In genomic region chr11:33007366-33007765, GRCm38 (mm10) we compare ENCODE assay signal across 14 mouse cellular contexts.
"Had no signal": no experiment of that assay in that cellular context is flagged by ENCODE, and none has a peak within 500 bp of the region (broad histone marks: within the 10 kb centered on the region; RNA-seq: fewer than 3 reads in every experiment).

No protein-coding gene starts in this region.

- H3K27ac ChIP-seq: limb, embryonic 12.5 days; limb, embryonic 15.5 days; liver, embryonic 14.5 days; lung, embryonic 15.5 days; stomach, embryonic 15.5 days had no signal

- H3K4me3 ChIP-seq: limb, embryonic 12.5 days; limb, embryonic 15.5 days; lung, embryonic 15.5 days; megakaryocyte, embryonic 14.5 days; stomach, embryonic 15.5 days had no signal

- DNase-seq: kidney, adult 2 months; kidney, postnatal 10 days; kidney, postnatal 36 days; left cerebral cortex, postnatal 4 days; liver, postnatal 0 days; midbrain, embryonic 14.5 days; spleen, adult 18-20 months; thymus, postnatal 36 days had no signal
